Mouse (Mus musculus) forebrain, embryonic 10.5 days (tissue): Measurements from ENCODE around the gene Zcchc18. TPM values are rescaled to one million over a fixed set of nuclear protein-coding genes. Genes with fewer than 3 reads are reported as not detected.
"Not testable (repeated sequence)": the region's sequence is repeated elsewhere in the genome, so short reads cannot be mapped to it uniquely, and the experiment has no call there.

Experiments used
- DNase-seq: peaks from one replicate; pipeline ENCODE4 v3.0.0-alpha.2; 2017; ENCODE audit warnings: low spot score; ENCODE audit errors: extremely low spot score
- H3K27ac ChIP-seq: fragments of 300-500 bp; sonication (generic); 2 replicates; pipeline ENCODE4 v1.5.1; 2016; ENCODE audit warnings: mild to moderate bottlenecking
- H3K27me3 ChIP-seq: fragments of 300-500 bp; sonication (generic); 2 replicates; pipeline ENCODE4 v1.6.1; 2016; ENCODE audit warnings: mild to moderate bottlenecking; ENCODE audit not compliant: poor library complexity, severe bottlenecking
- H3K36me3 ChIP-seq: fragments of 300-500 bp; sonication (generic); replicated peaks from 2 replicates; pipeline ENCODE4 v1.6.1; 2016; ENCODE audit warnings: mild to moderate bottlenecking, moderate library complexity
- H3K4me1 ChIP-seq: fragments of 300-500 bp; sonication (generic); 2 replicates; pipeline ENCODE4 v1.6.1; 2016
- H3K4me3 ChIP-seq: fragments of 300-500 bp; sonication (generic); 2 replicates; pipeline ENCODE4 v1.5.1; 2016; ENCODE audit warnings: mild to moderate bottlenecking, moderate library complexity
- H3K9me3 ChIP-seq: fragments of 300-500 bp; sonication (generic); 2 replicates; pipeline ENCODE4 v1.6.1; 2016; ENCODE audit warnings: mild to moderate bottlenecking, moderate library complexity
- WGBS: fragments of 180-500 bp; shearing (Covaris S2); methylation state at CpG from one replicate; pipeline ENCODE4 v1.1.7; 2016; 5-methylcytosine and 5-hydroxymethylcytosine counted together
- polyA plus RNA-seq: library from polyadenylated mRNA; unstranded; fragments of >200 nt; fragmentation: Nextera tagmentation; extraction: Ambion mirVana; gene quantifications from 2 replicates; pipeline ENCODE4 v1.2.1, GENCODE M21; 2016

The Zcchc18 gene
- polyA plus RNA-seq, result 53.7 and 62.2 TPM in 2 replicates

GRCm38 (mm10) chrX:136992978-136993547 is at the start of gene Zcchc18:
Zcchc18 (plus strand) TSS chrX:136993155.
- peaks cover 70% of the 10 kb centered on the region for H3K27me3 ChIP-seq
- no peaks in the 10 kb centered on the region for H3K9me3 ChIP-seq
- H3K36me3 ChIP-seq, result peaks cover 6% of the 10 kb centered on the region; the same call in 1 of the 2 replicates
- peak; percentile 81 for DNase-seq
- H3K4me1 ChIP-seq, result peaks cover 13% of the 10 kb centered on the region
- peak within 1 kb of the TSS; percentile 54 for H3K4me3 ChIP-seq
- H3K27ac ChIP-seq, result peak within 1 kb of the TSS; percentile 84
- 18% methylated on average over 26 of the region's 26 CpGs for WGBS

GRCm38 (mm10) chrX:136957583-136958279 is 35.2 kb upstream of the Zcchc18 start:
- H3K27ac ChIP-seq, H3K27me3 ChIP-seq, H3K36me3 ChIP-seq, H3K4me1 ChIP-seq, H3K9me3 ChIP-seq: not testable (repeated sequence)
- H3K4me3 ChIP-seq, result peak overlapping the region; percentile 46
- peak; percentile 61 for DNase-seq
- WGBS, result 24% methylated on average over 13 of the region's 13 CpGs

- not testable (repeated sequence) for H3K36me3 ChIP-seq, DNase-seq, H3K9me3 ChIP-seq, H3K27ac ChIP-seq, H3K4me1 ChIP-seq, H3K27me3 ChIP-seq
- H3K4me3 ChIP-seq, result peak overlapping the region; percentile 46
- WGBS, result 58% methylated on average over 5 of the region's 5 CpGs
Measured at GRCm38 (mm10) chrX:136958300-136958699, 34.7 kb upstream of the Zcchc18 start.

GRCm38 (mm10) chrX:136959688-136960087 is 33.3 kb upstream of the Zcchc18 start:
- H3K9me3 ChIP-seq, result no peaks in the 10 kb centered on the region
- DNase-seq, result no peak
- no peaks in the 10 kb centered on the region for H3K4me1 ChIP-seq
- WGBS, result 38% methylated on average over 2 of the region's 2 CpGs
- no peaks in the 10 kb centered on the region for H3K27me3 ChIP-seq
- H3K27ac ChIP-seq, result no peak overlapping the region
- H3K4me3 ChIP-seq, result no peak overlapping the region
- no peaks in the 10 kb centered on the region for H3K36me3 ChIP-seq

- H3K27ac ChIP-seq, H3K36me3 ChIP-seq, DNase-seq, H3K4me1 ChIP-seq, H3K9me3 ChIP-seq, H3K27me3 ChIP-seq: not testable (repeated sequence)
- WGBS, result 88% methylated on average over 6 of the region's 6 CpGs
- H3K4me3 ChIP-seq, result peak within 1 kb of the TSS; percentile 53
Measured at GRCm38 (mm10) chrX:136975397-136975796, 17.6 kb upstream of the Zcchc18 start, which contains the start of gene Tmsb15b2. Tmsb15b2 (minus strand) TSS chrX:136975497.

GRCm38 (mm10) chrX:136976424-136977084 is 16.4 kb upstream of the Zcchc18 start, which contains the start of the genes Tmsb15l and Tmsb15b1:
Tmsb15l (minus strand) TSS chrX:136976869.
Tmsb15b1 (minus strand) TSS chrX:136976874.
- no peak within 1 kb of the TSS for H3K27ac ChIP-seq
- H3K4me3 ChIP-seq, result peak within 1 kb of the TSS; percentile 53
- H3K27me3 ChIP-seq, result 0 out of 2 replicates have a peak, but pooled peaks cover 4% of the 10 kb centered on the region
- DNase-seq, result peak; percentile 62
- no peaks in the 10 kb centered on the region for H3K36me3 ChIP-seq
- 26% methylated on average over 15 of the region's 15 CpGs for WGBS
- H3K4me1 ChIP-seq, result 0 out of 2 replicates have a peak, but pooled peaks cover 2% of the 10 kb centered on the region
- no peaks in the 10 kb centered on the region for H3K9me3 ChIP-seq

- H3K36me3 ChIP-seq, result no peaks in the 10 kb centered on the region
- no peak overlapping the region for H3K4me3 ChIP-seq
- no peak for DNase-seq
- 0 out of 2 replicates have a peak, but pooled peaks cover 2% of the 10 kb centered on the region for H3K4me1 ChIP-seq
- peaks cover 11% of the 10 kb centered on the region for H3K27me3 ChIP-seq
- H3K27ac ChIP-seq, result no peak overlapping the region
- no peaks in the 10 kb centered on the region for H3K9me3 ChIP-seq
Measured at GRCm38 (mm10) chrX:136978616-136979015, 14.3 kb upstream of the Zcchc18 start.

GRCm38 (mm10) chrX:136986039-136986438 is 6.9 kb upstream of the Zcchc18 start:
- no peaks in the 10 kb centered on the region for H3K4me1 ChIP-seq

GRCm38 (mm10) chrX:136991274-136991673 is 1.7 kb upstream of the Zcchc18 start:
- peaks cover 13% of the 10 kb centered on the region for H3K4me1 ChIP-seq
- H3K27ac ChIP-seq, result no peak overlapping the region
- DNase-seq, result no peak
- 75% methylated on average over 2 of the region's 2 CpGs for WGBS
- H3K9me3 ChIP-seq, result no peaks in the 10 kb centered on the region
- H3K27me3 ChIP-seq, result peaks cover 58% of the 10 kb centered on the region
- H3K4me3 ChIP-seq, result no peak overlapping the region
- peaks cover 6% of the 10 kb centered on the region; the same call in 1 of the 2 replicates for H3K36me3 ChIP-seq

More at GRCm38 (mm10) chrX:136986039-136986438, 6.9 kb upstream of the Zcchc18 start:
- peaks cover 18% of the 10 kb centered on the region for H3K27me3 ChIP-seq
- no peaks in the 10 kb centered on the region for H3K9me3 ChIP-seq
- DNase-seq, result no peak
- H3K4me3 ChIP-seq, result no peak overlapping the region
- H3K27ac ChIP-seq, result no peak overlapping the region
- H3K36me3 ChIP-seq, result no peaks in the 10 kb centered on the region

- H3K36me3 ChIP-seq, result peaks cover 6% of the 10 kb centered on the region; the same call in 1 of the 2 replicates
- H3K4me3 ChIP-seq, result peak overlapping the region; percentile 54
- H3K27ac ChIP-seq, result peak overlapping the region; percentile 84
- H3K27me3 ChIP-seq, result peaks cover 69% of the 10 kb centered on the region
- H3K9me3 ChIP-seq, result no peaks in the 10 kb centered on the region
- no peak for DNase-seq
- H3K4me1 ChIP-seq, result peaks cover 13% of the 10 kb centered on the region
- 28% methylated on average over 19 of the region's 19 CpGs for WGBS
Measured at GRCm38 (mm10) chrX:136992191-136992965, 577 bp upstream of the Zcchc18 start.

- peak overlapping the region; percentile 54 for H3K4me3 ChIP-seq
- WGBS, result 35% methylated on average over 14 of the region's 14 CpGs
- H3K4me1 ChIP-seq, result peaks cover 13% of the 10 kb centered on the region
- no peaks in the 10 kb centered on the region for H3K9me3 ChIP-seq
- DNase-seq, result peak; percentile 18
- peak overlapping the region; percentile 84 for H3K27ac ChIP-seq
- H3K36me3 ChIP-seq, result peaks cover 6% of the 10 kb centered on the region; the same call in 1 of the 2 replicates
- peaks cover 72% of the 10 kb centered on the region for H3K27me3 ChIP-seq
Measured at GRCm38 (mm10) chrX:136993641-136994040, 686 bp downstream of the Zcchc18 start.

GRCm38 (mm10) chrX:136996256-136996655 is 3.3 kb downstream of the Zcchc18 start:
- no peaks in the 10 kb centered on the region for H3K9me3 ChIP-seq
- H3K36me3 ChIP-seq, result peaks cover 6% of the 10 kb centered on the region; the same call in 1 of the 2 replicates
- 88% methylated on average over 2 of the region's 2 CpGs for WGBS
- no peak for DNase-seq
- peaks cover 59% of the 10 kb centered on the region for H3K27me3 ChIP-seq
- peaks cover 13% of the 10 kb centered on the region for H3K4me1 ChIP-seq
- no peak overlapping the region for H3K4me3 ChIP-seq
- H3K27ac ChIP-seq, result no peak overlapping the region
